Mouse (Mus musculus): ENCODE results near the gene Gm49392. TPM values are rescaled to one million over a fixed set of nuclear protein-coding genes. Genes with fewer than 3 reads are reported as not detected.
"Not testable (repeated sequence)": the region's sequence is repeated elsewhere in the genome, so short reads cannot be mapped to it uniquely, and the experiment has no call there.

Gene Gm49392
- under 1 TPM; 0.44 to 0.47 TPM for total RNA-seq (2021)
- long read RNA-seq, experiment 1, partial matches to known transcripts = 1 of 1 reads
- long read RNA-seq, experiment 1, other reads (novel, unspliced or antisense) = 0 of 1 reads
- long read RNA-seq, experiment 2 = 0 reads

DNA sequence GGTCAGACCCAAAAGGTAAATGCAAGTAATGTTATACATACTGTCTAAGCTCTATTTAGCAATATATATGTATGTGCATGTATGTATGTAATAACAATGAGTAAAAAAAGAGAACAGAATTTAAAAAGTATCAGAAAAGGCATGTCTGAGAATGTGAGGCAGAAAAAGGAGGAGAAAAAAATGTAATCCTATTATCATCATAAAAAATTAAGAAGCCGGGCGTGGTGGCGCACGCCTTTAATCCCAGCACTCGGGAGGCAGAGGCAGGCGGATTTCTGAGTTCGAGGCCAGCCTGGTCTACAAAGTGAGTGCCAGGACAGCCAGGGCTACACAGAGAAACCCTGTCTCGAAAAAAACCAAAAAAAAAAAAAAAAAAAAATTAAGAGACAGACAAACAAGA lies at the start of gene Gm49392:
Gene Gm49392, minus strand, starts transcription at position 101 of the 400 bp plus-strand sequence.
- DNase-seq (ENCODE audit: low spot score in 2 of 2) = not testable (repeated sequence)

DNA sequence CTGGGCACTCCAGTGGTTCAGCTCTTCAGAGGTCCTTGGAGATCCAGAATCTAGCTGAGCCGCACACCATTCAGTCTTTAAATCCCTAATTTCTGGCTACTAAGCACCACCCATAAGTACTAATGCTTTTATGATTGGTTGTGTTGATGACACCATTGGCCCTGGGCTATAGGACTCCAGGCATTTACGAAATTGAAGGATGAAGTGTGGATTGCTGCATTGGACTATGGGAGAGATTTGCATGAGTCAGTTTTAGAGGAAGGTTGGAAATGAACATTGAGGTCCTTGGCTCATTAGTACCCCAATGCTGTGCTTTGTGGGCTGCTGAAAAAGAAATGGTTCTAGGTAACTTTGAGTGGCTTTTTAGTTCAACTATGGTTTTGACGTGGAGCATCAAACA lies 45.2 kb upstream of the Gm49392 start, which contains the start of gene Tpbpa:
Gene Tpbpa, minus strand, starts transcription at position 101 of the 400 bp plus-strand sequence.
- DNase-seq (ENCODE audit: low spot score in 2 of 2) = not testable (repeated sequence)

DNA sequence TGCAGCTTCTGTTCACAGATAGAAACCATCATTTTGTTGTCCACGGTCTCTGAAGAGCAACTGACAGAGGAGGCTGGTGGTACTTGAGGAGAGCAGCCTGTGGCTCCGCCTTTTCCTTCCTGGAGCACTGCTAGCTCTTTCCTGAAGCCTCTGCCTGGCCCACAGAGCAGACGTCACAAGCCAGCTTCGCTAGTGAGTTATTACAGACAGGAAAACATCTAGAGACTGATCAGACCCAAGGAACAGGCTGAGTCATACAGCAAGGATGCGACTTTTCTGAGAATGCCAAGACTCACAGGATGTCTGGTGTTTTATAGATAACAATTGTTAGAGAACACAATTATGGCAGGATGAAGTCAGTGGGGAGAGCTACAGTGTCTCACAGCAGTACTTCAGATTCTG lies 39.8 kb upstream of the Gm49392 start, which contains the start of the genes Gm49391 and Ctla2a:
Gene Gm49391, minus strand, starts transcription at position 72 of the 402 bp plus-strand sequence.
Gene Ctla2a, minus strand, starts transcription at position 126 of the 402 bp plus-strand sequence.
- DNase-seq (ENCODE audit: low spot score in 2 of 2) = no peak

DNA sequence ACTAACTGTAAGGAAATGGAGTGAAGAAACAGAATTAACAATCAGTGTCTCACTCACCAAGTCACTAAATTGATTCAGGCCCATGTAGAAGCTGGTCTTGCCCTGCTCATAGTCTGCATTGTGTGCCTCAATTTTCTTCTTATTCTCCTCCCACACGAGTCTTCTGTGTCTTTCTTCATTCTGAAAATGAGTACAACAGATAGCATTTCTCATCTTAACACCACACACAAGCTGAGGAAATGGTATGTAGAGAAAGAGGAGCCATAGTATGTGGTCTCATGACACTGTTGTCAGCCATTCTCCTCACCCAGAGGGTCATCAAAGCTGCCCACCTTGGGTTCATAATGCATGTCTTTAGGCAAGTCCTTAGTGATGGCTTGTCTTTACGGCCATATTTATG lies 38.8 kb upstream of the Gm49392 start, which contains the start of gene Gm49393:
Gene Gm49393, minus strand, starts transcription at position 101 of the 400 bp plus-strand sequence.
- DNase-seq (ENCODE audit: low spot score in 2 of 2) = not testable (repeated sequence)

DNA sequence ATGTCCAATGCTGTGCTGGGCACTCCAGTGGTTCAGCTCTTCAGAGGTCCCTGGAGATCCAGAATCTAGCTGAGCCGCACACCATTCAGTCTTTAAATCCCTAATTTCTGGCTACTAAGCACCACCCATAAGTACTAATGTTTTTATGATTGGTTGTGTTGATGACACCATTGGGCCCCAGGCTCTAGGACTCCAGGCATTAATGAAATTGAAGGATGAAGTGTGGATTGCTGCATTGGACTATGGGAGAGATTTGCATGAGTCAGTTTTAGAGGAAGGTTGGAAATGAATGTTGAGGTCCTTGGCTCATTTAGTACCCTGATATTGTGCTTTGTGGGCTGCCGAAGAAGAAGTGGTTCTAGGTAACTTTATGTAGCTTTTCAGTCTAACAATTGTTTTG lies 8.1 kb upstream of the Gm49392 start, which contains the start of gene Tpbpb:
Gene Tpbpb, minus strand, starts transcription at position 101 of the 400 bp plus-strand sequence.
- DNase-seq (ENCODE audit: low spot score in 2 of 2) = not testable (repeated sequence)

DNA sequence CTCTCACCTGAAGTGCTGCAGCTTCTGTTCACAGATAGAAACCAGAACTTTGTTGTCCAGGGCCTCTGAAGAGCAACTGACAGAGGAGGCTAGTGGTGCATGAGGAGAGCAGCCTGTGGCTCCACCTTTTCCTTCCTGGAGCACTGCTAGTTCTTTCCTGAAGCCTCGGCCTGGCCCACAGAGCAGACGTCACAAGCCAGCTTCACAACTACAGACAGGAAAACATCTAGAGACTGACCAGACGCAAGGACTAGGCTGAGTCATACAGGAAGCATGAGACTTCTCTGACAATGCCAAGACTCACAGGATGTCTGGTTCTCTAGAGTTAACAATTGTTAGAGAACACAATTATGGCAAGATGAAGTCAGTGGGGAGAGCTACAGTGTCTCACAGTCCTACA lies 634 bp upstream of the Gm49392 start, which contains the start of gene Ctla2b:
Gene Ctla2b, minus strand, starts transcription at position 120 of the 400 bp plus-strand sequence.
- DNase-seq (ENCODE audit: low spot score in 2 of 2) = no peak

DNA sequence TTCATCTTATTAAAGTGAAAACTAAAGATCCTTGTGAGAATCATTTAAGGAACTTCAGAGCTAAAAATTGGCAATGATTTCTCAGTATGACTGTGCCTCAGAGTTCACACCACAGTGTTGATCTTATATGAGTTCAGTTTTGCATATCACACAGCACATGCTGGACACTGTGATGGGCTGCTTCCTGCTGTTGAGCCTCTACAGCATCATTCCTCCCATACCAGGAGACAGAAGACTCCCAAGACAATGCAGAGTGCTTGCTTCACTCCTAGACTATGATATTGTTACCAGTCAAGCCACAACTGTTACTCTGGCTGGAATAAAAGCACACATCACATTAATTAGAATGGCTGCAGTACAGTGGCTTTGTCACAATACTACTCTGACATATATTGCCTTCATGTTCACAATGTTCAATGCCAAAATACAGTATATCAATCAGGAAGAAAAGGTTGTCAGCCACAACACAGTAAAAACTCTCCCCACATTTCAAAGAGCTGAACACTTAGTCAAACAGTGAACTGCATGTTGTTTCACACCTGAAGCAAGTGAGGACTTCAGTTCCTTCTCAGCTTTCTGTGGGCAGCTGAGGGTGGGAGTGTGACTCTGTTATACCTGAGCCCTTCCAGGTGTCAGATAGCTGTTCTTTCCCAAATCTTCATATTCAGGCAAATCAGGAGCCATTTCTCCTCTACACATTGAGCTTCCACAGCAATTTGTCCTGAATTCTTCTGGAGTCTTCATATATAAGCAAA lies 1.1 kb downstream of the Gm49392 start:
- DNase-seq (ENCODE audit: low spot score in 2 of 2) = no peak

DNA sequence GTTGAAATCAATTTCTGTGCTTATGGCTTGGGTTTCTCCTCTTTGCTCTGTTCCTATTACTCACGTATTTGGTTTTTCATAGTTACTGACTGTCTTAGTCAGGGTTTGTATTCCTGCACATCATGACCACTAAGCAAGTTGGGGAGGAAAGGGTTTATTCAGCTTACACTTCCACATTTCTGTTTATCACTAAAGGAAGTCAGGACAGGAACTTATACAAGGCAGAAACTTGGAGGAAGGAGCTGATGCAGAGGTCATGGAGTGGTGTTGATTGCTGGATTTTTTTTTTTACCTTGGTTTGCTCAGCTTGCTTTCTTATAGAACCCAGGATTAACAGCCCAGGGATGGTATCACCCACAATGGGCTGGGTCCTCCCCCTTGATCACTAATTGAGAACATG lies 4.4 kb downstream of the Gm49392 start:
- DNase-seq (ENCODE audit: low spot score in 2 of 2) = no peak

DNA sequence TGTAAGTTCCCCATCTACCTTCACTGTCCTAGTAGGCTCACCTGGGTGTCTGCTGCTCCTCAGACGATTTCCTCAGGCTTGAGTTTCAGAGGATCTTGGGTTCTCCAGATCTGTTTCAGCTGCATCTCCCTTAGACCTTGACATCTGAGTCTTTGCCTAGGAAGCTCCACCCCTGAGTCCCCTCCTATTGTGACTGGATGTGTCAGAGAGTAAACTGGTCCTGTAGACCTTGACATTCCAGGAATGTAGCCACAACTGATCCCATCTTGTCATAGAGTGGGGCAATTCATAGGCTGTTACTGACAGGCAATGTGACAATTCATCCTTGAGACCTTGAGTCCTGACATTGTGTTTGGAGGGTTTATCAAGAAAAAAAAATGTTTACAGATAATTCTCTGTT lies 32.4 kb downstream of the Gm49392 start, which contains the start of gene 4930486L24Rik:
Gene 4930486L24Rik, minus strand, starts transcription at position 195 of the 400 bp plus-strand sequence.
- no peak for DNase-seq (ENCODE audit: low spot score in 2 of 2)

DNA sequence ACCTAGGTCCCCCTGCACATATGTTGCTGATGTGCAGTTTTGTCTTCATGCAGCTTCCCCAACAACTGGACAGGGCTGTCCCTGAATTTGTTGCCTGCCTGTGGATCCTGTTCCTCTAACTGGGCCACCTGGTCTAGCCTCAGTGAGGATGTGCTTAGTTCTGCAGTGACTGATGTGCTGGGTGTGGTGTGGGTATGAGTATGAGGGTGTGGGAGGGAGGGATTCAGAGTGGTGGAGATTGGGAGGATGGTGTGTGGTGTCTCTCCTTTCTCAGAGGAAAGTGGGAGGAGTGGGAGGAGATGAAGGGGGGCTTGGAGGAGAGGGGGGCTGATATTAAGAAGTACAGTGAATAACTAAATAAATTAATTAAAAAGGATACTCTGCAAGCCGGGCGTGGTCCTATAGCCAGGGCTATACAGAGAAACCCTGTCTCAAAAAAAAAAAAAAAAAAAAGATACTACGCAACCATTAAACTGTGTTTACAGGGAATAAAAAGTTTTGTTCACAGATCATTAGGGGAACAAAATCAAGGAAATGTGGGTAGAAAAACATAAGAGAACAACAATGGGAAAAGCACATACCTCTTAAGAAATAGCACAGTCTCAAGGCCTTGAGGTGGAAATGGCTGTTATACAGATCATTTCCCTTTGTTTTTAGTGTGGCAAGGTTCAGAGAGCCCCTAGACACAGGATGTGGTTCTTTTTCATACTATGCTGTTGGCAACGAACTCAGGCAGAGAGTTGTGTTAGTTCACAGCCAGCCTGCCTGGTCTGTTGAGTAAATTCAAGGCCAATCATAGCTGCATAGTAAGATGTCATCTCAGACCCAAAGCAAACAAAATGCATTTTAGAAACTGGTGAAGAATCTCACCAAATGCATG lies 48.2 kb downstream of the Gm49392 start:
- DNase-seq (ENCODE audit: low spot score in 2 of 2) = no peak

DNA sequence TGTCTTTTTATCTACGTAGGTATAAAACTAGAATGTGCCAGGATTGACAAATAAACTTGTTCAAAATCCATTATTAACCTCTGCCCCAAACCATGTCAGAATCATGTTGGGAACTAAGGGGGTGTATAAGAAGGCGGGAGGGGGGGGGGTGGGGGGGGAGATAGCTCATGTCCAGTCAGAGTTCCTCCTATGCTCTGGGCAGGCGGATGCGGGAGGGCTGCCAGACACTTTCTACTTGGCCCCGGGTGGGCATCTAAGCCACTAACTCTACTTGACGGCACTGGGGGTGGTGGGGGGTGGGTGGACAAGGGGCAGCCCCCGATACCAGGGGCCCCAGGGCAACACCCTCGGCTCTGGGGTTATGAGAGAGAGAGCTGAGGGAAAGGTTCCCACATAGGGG lies 53.5 kb downstream of the Gm49392 start:
- no peak for DNase-seq (ENCODE audit: low spot score in 2 of 2)

DNA sequence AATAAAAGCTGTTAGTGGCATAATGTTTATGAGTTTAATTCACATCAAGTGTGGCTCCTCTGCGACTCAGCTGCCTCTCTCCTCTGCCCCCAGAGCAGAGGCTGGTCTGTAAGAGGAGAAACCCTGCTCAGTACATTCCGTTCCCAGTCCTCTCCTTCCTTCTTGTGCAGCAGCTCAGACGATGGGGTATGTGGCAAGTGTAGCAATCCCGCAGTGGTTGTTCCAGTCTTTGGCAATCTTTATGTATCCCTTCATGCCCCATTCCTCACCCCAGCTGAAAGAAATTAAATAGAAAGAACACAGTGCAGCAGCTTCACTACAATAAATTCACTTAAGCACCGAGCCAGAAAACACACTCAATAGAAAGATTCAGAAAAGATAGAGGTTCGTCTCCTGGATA lies 54.0 kb downstream of the Gm49392 start:
- DNase-seq (ENCODE audit: low spot score in 2 of 2) = no peak

DNA sequence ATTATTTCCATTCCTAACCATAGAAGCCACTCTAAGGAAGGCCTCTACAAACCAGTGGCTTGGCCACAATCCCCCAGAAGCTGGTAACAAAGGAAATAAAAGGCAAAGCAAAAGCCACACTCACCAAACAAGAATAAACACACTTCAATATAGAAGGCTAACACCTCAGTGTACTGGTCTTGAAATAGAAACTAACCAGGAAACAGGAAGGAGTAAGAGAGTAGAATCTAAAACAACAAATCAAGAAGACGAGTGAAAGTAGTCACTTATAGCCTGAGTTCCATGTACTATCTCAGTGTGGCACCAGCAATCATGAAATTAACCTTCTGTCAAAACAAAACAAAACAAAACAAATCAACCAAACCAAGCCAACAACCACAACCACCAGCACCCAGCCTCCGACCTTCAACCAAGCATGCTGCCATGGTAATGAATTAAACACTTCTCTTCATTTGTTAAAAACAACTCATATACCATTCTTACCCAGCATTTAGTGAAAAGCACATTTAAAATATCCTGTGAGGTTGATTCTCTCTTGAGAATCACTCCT lies 57.3 kb downstream of the Gm49392 start:
- no peak for DNase-seq (ENCODE audit: low spot score in 2 of 2)

DNA sequence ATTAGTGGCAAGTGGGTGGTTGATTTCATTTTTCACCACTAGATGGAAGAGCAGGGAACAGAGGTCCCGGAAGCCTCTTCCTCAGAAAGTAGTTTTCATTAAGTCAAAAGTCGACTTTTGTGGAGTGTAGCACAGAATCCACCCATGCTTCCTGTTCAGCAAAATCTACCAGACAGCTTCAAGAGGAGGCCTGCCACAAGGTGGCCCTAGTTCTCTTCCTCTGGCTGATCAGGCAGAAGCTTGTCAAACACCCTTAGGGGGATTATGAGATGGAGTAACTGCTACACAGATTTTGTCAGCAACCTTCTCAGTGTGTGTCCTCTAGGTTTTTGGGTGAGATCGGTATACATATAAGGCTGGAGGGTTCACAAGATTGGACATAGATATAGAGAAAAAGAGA lies 70.6 kb downstream of the Gm49392 start:
- DNase-seq (ENCODE audit: low spot score in 2 of 2) = no peak

DNA sequence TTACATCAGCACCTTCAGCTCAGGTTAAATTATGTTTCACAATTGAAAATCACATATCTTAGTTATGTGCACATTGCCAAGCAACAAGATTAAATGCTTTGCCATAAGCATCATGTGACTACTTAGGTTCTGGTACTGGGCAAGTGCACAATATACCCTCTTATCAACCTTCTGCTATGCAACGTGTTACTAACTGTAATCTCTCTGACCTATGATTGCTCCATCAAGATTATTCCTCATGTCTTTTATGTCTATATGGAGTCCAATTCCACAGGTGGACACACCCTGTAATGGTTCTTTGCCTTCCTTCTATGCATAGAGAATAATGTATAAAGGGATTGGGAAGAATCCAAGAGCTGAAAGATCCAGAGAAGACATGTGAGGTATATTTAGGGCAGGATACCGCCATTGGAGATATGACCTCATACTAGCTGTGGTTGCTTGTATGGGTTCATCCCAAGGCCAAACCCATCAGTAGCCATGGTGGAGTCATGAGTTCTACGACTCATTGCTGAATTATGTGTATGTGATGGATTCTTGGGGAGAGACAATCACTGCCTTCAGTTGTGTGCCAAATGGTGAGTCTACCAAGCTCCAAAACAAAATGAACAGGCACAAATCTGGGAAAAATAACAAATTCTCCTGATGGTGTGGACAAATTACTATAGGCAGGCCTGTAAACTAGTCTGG lies 76.1 kb downstream of the Gm49392 start:
- no peak for DNase-seq (ENCODE audit: low spot score in 2 of 2)

DNA sequence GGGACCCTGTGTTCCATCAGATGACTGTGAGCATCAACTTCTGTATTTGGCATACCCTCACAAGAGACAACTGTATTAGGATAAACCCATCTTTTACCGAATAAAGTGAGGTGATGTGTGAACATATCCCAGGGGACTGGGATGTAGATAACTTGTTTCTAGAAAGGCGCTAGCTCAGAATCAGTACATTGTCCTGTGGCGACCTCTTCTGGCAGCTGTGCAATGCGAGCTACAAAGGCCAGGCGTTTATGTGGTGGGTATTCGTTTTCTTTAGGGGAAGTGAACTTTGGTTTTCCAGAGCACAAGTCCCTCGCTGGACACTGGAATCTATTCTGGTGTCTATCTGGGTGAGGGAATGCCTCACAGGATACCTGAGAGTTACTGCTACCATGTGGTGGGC lies 77.2 kb downstream of the Gm49392 start:
- DNase-seq (ENCODE audit: low spot score in 2 of 2) = no peak

DNA sequence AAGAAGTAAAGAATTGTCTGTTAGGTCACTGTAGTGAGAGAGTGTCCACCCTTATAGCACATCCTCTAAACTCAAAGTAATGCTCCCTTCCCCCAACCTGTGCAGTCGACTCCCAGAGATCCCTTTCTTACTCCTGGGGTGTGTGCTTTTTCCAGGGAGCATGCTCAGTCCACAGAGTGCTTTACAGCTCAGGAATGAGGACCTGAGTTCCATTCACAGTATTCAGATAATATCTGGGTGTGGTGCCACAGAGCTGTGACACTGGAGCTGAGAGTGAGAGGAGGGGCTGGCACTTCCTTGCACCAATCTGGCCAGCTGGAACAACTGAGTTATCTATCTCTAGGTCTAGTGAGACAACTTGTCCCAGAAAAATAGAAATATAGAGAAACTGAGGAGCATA lies 83.0 kb downstream of the Gm49392 start:
- DNase-seq (ENCODE audit: low spot score in 2 of 2) = no peak

DNA sequence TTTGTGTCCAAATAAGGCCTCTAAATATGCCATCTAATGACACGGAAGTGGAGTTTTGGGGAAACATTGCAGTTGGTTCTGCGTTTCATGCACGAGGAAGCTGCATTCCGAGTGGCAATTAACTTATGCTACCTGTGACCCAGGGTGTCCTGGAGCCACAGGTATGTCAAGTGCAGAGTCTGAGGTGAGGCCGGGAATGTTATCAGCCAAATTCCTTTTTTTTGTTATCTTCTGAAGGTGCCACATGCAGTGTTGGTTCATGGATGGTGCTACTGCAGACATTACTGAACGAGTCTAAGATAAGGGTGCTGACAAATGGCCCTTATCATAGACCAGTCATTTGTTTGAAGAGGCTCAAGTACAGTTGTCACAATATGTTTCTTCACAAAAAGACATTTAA lies 83.9 kb downstream of the Gm49392 start:
- DNase-seq (ENCODE audit: low spot score in 2 of 2) = no peak

DNA sequence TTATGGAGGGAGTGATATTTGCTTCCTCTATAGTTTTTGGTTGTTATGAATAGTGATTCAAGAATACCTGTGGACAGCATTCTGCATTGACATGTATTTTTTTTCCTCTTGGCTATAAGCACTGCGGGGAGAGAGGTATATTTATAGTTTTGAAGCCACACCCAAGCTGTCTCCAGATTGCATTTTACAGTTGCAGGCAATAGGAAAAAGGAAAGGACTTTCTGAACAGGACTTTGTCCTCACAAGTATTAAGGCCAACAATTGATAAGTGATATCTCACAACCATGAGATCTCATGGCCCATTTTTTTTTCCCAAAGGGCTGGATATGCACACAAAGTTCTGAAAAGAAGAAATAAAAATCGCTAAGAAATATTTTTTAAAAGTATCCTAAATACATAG lies 87.0 kb downstream of the Gm49392 start:
- no peak for DNase-seq (ENCODE audit: low spot score in 2 of 2)

DNA sequence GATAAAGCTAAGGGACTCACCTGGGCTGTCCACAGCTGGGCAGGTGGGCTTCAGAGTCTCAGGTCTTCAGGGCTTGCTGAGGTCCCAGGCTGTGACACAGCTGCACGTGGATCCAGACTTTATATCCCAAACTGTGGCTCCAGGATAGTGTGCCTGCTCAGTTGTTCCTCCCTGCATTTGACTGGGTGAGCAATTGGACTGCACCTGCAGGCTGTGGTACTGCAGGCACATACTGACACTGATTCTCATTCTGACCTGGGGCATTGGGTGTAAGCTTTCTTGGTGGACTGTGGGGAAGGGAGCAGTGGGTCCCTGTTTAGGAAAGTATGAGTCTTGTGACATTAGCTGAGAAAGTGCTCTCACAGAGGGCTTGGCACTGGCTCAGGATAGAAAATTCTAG lies 93.9 kb downstream of the Gm49392 start, which contains the start of gene Ctsll3:
Gene Ctsll3, minus strand, starts transcription at position 101 of the 400 bp plus-strand sequence.
- DNase-seq (ENCODE audit: low spot score in 2 of 2) = no peak

Data from gastrocnemius, postnatal 4 days (tissue).